Mouse (Mus musculus): ENCODE data around the gene Zfp219. TPM values are rescaled to one million over a fixed set of nuclear protein-coding genes. Genes with fewer than 3 reads are reported as not detected.

The Zfp219 gene
- polyA plus RNA-seq, 1 experiment from 2014 or later = 31.9 TPM

DNA sequence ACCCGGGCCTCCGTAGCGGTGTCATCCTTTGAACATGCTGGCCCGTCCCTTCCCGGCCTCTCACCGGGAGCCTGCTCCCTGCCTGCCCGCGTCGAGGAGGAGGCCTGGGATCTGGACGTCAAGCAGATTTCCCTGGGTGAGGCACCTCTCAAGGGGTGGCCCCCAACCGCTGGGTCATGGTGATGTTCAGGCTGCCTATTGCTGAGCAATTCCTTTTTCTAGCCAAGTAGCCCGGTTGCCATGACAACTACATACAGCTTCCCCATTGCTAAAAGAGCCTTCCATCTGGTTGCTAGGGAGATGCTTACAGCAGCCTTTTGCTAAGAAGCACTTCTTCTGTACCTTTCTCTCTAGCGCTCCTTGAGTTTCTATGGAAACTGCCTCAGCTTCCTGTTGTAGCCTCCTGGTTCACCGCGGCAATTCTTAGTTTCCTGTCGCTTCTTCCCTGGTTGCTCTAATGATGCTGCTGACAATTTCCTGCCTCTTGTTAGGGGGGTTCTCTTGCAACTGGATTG, 16.5 kb downstream of the Zfp219 start:
- Histone ChIP-seq H3K4me2 (ENCODE audit: low read length) (no peak overlapping the region), H3K27me3 (replicated peaks; ENCODE audit: control insufficient read depth, insufficient read depth, low read length) (no peaks in the 10 kb centered on the region), H3K4me3 (ENCODE audit: low read depth, low read length) (no peak overlapping the region), H3K4me1 (replicated peaks; ENCODE audit: control insufficient read depth, insufficient read depth, low read length) (peaks cover 1% of the 10 kb centered on the region; the same call in 1 of the 2 replicates), H3K9me3 (ENCODE audit: control insufficient read depth, low read length) (no peaks in the 10 kb centered on the region), H3K9ac (ENCODE audit: low read length) (no peak overlapping the region), H3K27ac (ENCODE audit: low read depth) (peak overlapping the region; percentile 1; the same call in 1 of the 2 replicates), H3K36me3 (ENCODE audit: control insufficient read depth, insufficient read depth, low read length) (peaks cover 90% of the 10 kb centered on the region)
- peak; percentile 25; the same call in 1 of the 2 replicates for ATAC-seq (replicated peaks; ENCODE audit: low FRiP score, low TSS enrichment, low read depth)
- no peak for DNase-seq (ENCODE audit: low spot score)
- 35% methylated on average over 16 of the region's 16 CpGs for WGBS

DNA sequence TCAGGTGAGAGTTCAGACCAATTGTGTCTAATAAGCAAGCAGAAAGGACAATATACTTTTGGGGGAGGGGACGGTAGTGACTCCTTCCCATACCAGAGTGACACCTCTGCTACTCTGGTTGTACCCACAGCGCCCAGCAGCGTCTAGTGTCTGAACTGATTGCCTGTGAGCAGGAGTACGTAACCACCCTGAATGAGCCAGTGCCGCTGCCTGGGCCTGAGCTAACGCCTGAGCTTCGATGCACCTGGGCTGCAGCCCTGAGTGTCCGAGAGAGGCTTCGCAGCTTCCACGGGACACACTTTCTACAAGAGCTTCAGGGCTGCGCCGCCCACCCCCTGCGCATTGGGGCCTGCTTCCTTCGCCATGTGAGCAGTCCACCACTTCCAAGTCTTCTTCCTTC, 23.1 kb downstream of the Zfp219 start:
- H3K9ac ChIP-seq (ENCODE audit: low read length) = no peak overlapping the region
- H3K4me2 ChIP-seq (ENCODE audit: low read length) = no peak overlapping the region
- ATAC-seq (replicated peaks; ENCODE audit: low FRiP score, low TSS enrichment, low read depth) = no peak
- H3K27me3 ChIP-seq (replicated peaks; ENCODE audit: control insufficient read depth, insufficient read depth, low read length) = no peaks in the 10 kb centered on the region
- WGBS = 93% methylated on average over 14 of the region's 14 CpGs
- H3K4me1 ChIP-seq (replicated peaks; ENCODE audit: control insufficient read depth, insufficient read depth, low read length) = no peaks in the 10 kb centered on the region
- no peak for DNase-seq (ENCODE audit: low spot score)
- H3K4me3 ChIP-seq (ENCODE audit: low read depth, low read length) = no peak overlapping the region
- no peaks in the 10 kb centered on the region for H3K9me3 ChIP-seq (ENCODE audit: control insufficient read depth, low read length)
- H3K36me3 ChIP-seq (ENCODE audit: control insufficient read depth, insufficient read depth, low read length) = peaks cover 97% of the 10 kb centered on the region
- H3K27ac ChIP-seq (ENCODE audit: low read depth) = no peak overlapping the region

DNA sequence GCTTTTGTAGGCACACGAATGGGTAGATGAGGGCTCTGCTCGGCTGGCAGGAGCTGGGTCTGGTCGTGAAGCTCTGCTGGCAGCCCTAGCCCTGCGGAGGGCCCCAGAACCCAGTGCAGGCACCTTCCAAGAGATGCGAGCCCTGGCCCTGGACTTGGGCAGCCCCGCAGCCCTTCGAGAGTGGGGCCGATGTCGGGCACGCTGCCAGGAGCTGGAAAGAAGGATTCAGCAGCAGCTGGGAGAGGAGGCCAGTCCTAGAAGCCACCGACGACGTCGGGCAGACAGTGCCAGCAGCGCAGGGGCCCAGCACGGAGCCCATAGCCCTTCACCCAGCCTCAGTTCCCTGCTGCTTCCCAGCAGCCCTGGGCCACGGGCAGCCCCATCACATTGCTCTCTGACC, 23.7 kb downstream of the Zfp219 start:
- Histone ChIP-seq H3K27ac (ENCODE audit: low read depth) (no peak overlapping the region), H3K27me3 (replicated peaks; ENCODE audit: control insufficient read depth, insufficient read depth, low read length) (no peaks in the 10 kb centered on the region), H3K9ac (ENCODE audit: low read length) (no peak overlapping the region), H3K4me1 (replicated peaks; ENCODE audit: control insufficient read depth, insufficient read depth, low read length) (no peaks in the 10 kb centered on the region), H3K4me3 (ENCODE audit: low read depth, low read length) (no peak overlapping the region), H3K9me3 (ENCODE audit: control insufficient read depth, low read length) (no peaks in the 10 kb centered on the region), H3K4me2 (ENCODE audit: low read length) (no peak overlapping the region), H3K36me3 (ENCODE audit: control insufficient read depth, insufficient read depth, low read length) (peaks cover 97% of the 10 kb centered on the region)
- WGBS = 72% methylated on average over 17 of the region's 17 CpGs
- ATAC-seq (replicated peaks; ENCODE audit: low FRiP score, low TSS enrichment, low read depth) (no peak), DNase-seq (ENCODE audit: low spot score) (no peak)

DNA sequence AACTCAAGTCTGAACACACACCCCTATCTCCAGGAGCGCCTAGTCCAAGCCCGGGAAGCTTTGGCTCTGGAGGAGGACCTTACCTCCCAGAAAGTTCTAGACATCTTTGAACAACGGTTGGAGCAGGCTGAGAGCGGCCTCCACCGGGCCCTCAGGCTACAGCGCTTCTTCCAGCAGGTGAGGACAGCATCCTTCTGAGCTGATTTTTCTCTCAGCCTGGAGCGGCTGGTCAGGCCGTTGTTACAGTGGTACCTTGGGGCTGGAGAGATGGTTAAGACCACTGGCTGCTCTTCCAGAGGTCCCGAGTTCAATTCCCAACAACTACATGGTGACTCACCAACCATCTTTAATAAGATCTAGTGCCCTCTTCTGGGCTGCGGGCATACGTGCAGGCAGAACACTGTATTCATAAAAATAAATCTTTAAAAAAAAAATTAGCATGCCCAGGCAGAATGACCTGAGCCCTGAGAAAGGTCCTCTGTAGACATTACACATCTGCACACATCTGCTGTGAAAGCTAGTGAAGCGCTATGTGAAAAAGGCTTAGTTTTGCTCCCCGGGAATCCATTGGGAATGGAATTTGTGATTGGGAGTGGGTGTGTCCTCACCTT, 24.2 kb downstream of the Zfp219 start:
- Histone ChIP-seq H3K9ac (ENCODE audit: low read length) (no peak overlapping the region), H3K36me3 (ENCODE audit: control insufficient read depth, insufficient read depth, low read length) (peaks cover 99% of the 10 kb centered on the region), H3K27ac (ENCODE audit: low read depth) (no peak overlapping the region), H3K4me1 (replicated peaks; ENCODE audit: control insufficient read depth, insufficient read depth, low read length) (no peaks in the 10 kb centered on the region), H3K27me3 (replicated peaks; ENCODE audit: control insufficient read depth, insufficient read depth, low read length) (no peaks in the 10 kb centered on the region), H3K4me2 (ENCODE audit: low read length) (no peak overlapping the region), H3K9me3 (ENCODE audit: control insufficient read depth, low read length) (no peaks in the 10 kb centered on the region), H3K4me3 (ENCODE audit: low read depth, low read length) (no peak overlapping the region)
- DNase-seq (ENCODE audit: low spot score) (no peak), ATAC-seq (replicated peaks; ENCODE audit: low FRiP score, low TSS enrichment, low read depth) (no peak)
- WGBS = 88% methylated on average over 13 of the region's 13 CpGs

DNA sequence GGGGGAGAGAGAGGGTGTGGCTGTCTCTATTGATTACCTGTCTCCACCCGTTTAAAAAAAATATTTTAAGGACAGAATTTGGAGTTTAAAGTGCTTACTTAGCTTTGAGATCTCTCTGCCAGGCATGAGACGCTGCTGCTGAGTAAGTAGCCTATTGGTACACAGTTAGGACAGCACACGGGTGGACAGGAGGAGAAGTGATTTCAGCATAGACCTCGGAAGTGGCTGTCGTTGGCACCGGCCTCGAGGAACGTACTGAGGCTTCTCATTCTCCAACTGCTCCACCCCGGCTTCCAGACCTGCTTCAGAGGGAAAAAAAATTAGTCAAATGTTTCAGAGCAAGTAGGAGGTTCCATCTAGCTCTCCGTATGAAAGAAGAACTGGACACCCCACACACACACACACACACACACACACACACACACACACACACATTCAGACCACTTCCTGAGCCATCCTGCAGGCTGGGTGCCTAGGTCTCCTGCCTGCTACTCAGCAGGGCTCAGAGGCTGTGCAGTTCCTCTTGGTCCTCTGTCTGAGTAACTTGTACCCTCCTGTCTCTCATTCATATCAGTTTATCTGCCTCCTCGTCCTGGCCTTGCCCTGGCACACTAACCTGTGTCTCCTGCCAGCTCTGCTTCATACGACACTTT, 25.2 kb downstream of the Zfp219 start:
- H3K36me3 ChIP-seq (ENCODE audit: control insufficient read depth, insufficient read depth, low read length) = peaks cover 100% of the 10 kb centered on the region
- 74% methylated on average over 12 of the region's 12 CpGs for WGBS
- ATAC-seq (replicated peaks; ENCODE audit: low FRiP score, low TSS enrichment, low read depth) = no peak

DNA sequence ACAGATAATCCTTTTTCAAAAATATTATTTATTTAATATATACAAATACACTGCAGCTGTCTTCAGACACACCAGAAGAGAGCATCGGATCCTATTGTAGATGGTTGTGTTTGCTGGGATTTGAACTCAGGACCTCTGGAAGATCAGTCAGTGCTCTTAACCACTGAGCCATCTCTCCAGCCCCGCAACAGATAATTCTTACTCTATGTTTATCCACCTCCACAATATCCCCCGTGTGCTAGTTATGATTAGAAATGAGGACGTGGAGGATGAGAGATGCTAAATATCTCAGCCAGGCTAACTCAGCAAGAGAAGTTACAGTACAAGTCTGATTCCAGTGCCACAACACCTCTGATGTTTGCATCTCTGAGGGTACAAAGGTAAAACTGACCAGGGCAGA, 26.1 kb downstream of the Zfp219 start:
- no peak overlapping the region for H3K4me3 ChIP-seq (ENCODE audit: low read depth, low read length)
- no peaks in the 10 kb centered on the region for H3K27me3 ChIP-seq (replicated peaks; ENCODE audit: control insufficient read depth, insufficient read depth, low read length)
- no peaks in the 10 kb centered on the region for H3K9me3 ChIP-seq (ENCODE audit: control insufficient read depth, low read length)
- 86% methylated on average over 4 of the region's 4 CpGs for WGBS
- H3K9ac ChIP-seq (ENCODE audit: low read length) = no peak overlapping the region
- no peak overlapping the region for H3K4me2 ChIP-seq (ENCODE audit: low read length)
- no peaks in the 10 kb centered on the region for H3K4me1 ChIP-seq (replicated peaks; ENCODE audit: control insufficient read depth, insufficient read depth, low read length)
- DNase-seq (ENCODE audit: low spot score) (no peak), ATAC-seq (replicated peaks; ENCODE audit: low FRiP score, low TSS enrichment, low read depth) (no peak)
- no peak overlapping the region for H3K27ac ChIP-seq (ENCODE audit: low read depth)
- H3K36me3 ChIP-seq (ENCODE audit: control insufficient read depth, insufficient read depth, low read length) = peaks cover 100% of the 10 kb centered on the region

More for the DNA sequence above, 25.2 kb downstream of the Zfp219 start:
- Histone ChIP-seq H3K4me3 (ENCODE audit: low read depth, low read length) (no peak overlapping the region), H3K27ac (ENCODE audit: low read depth) (no peak overlapping the region), H3K9ac (ENCODE audit: low read length) (no peak overlapping the region), H3K27me3 (replicated peaks; ENCODE audit: control insufficient read depth, insufficient read depth, low read length) (no peaks in the 10 kb centered on the region), H3K4me1 (replicated peaks; ENCODE audit: control insufficient read depth, insufficient read depth, low read length) (no peaks in the 10 kb centered on the region), H3K9me3 (ENCODE audit: control insufficient read depth, low read length) (no peaks in the 10 kb centered on the region), H3K4me2 (ENCODE audit: low read length) (no peak overlapping the region)
- no peak for DNase-seq (ENCODE audit: low spot score)

DNA sequence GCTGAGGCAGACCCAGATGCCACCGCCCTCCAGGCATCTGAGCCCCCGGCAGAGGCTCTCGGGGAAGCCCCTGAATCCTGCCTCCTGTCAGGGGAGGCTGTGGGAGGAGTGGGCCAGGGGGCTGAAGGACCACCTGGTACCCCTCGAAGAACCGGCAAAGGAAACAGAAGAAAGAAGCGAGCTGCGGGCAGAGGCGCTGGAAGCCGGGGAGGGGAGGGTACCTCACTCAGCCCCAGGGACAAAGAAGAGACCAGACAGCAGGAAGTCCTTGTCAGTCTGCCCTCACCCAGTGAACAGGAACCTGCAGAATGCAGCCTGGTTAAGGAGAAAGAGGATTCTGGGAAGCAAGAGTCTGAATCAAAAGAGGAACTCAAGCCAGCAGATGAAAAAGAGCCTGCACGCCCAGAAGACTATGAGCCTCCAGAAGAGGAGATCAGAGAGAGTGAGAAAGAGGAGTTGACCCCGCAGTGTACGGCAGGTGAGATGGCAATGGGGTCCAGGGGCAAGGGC, 31.0 kb downstream of the Zfp219 start:
- Histone ChIP-seq H3K27ac (ENCODE audit: low read depth) (no peak overlapping the region), H3K9ac (ENCODE audit: low read length) (no peak overlapping the region), H3K27me3 (replicated peaks; ENCODE audit: control insufficient read depth, insufficient read depth, low read length) (no peaks in the 10 kb centered on the region), H3K9me3 (ENCODE audit: control insufficient read depth, low read length) (no peaks in the 10 kb centered on the region), H3K4me1 (replicated peaks; ENCODE audit: control insufficient read depth, insufficient read depth, low read length) (peaks cover 9% of the 10 kb centered on the region; the same call in 1 of the 2 replicates), H3K4me3 (ENCODE audit: low read depth, low read length) (no peak overlapping the region), H3K36me3 (ENCODE audit: control insufficient read depth, insufficient read depth, low read length) (peaks cover 74% of the 10 kb centered on the region), H3K4me2 (ENCODE audit: low read length) (no peak overlapping the region)
- WGBS = 63% methylated on average over 12 of the region's 12 CpGs
- DNase-seq (ENCODE audit: low spot score) = peak; percentile 48
- no peak for ATAC-seq (replicated peaks; ENCODE audit: low FRiP score, low TSS enrichment, low read depth)

DNA sequence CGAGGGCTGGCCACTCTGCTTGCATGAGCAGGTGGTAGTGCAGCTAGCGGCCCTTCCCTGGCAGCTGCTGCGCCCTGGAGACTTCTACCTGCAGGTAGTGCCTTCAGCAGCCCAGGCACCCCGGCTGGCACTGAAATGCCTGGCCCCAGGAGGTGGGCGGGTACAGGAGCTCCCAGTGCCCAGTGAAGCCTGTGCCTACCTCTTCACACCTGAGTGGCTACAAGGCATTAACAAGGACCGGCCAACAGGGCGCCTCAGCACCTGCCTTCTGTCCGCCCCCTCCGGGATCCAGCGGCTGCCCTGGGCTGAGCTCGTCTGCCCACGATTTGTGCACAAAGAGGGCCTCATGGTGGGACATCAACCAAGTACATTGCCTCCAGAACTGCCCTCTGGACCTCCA, 31.8 kb downstream of the Zfp219 start:
- no peak overlapping the region for H3K9ac ChIP-seq (ENCODE audit: low read length)
- H3K27ac ChIP-seq (ENCODE audit: low read depth) = no peak overlapping the region
- peaks cover 66% of the 10 kb centered on the region for H3K36me3 ChIP-seq (ENCODE audit: control insufficient read depth, insufficient read depth, low read length)
- 84% methylated on average over 11 of the region's 12 CpGs for WGBS
- DNase-seq (ENCODE audit: low spot score) = peak; percentile 40
- no peaks in the 10 kb centered on the region for H3K27me3 ChIP-seq (replicated peaks; ENCODE audit: control insufficient read depth, insufficient read depth, low read length)
- no peak overlapping the region for H3K4me2 ChIP-seq (ENCODE audit: low read length)
- H3K4me1 ChIP-seq (replicated peaks; ENCODE audit: control insufficient read depth, insufficient read depth, low read length) = peaks cover 15% of the 10 kb centered on the region; the same call in 1 of the 2 replicates
- H3K4me3 ChIP-seq (ENCODE audit: low read depth, low read length) = no peak overlapping the region
- no peak for ATAC-seq (replicated peaks; ENCODE audit: low FRiP score, low TSS enrichment, low read depth)
- H3K9me3 ChIP-seq (ENCODE audit: control insufficient read depth, low read length) = no peaks in the 10 kb centered on the region
